Mouse (Mus musculus): ENCODE measurements around the gene Ntn1. TPM values are rescaled to one million over a fixed set of nuclear protein-coding genes. Genes with fewer than 3 reads are reported as not detected.

Ntn1 gene
- polyA plus RNA-seq, 1 experiment from 2014 or later: 12.5 TPM

DNA sequence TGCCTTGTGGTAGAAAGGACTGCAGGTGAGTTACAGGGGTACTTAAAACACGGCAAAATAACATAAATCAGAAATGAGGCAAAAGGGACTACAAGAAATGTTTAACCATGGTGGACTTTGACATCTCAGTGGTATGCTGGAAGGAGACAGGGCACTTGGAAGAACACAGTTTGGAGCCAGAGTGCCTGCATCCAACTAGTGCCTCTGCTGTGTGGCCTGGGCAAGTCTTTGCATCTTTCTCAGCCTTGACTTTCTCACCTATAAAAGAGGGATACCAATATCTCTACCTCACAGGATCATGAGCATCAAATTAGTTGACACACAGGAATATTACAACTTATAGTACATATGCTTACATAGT lies 12.0 kb downstream of the Ntn1 start:
- ATAC-seq (ENCODE audit: insufficient number of reproducible peaks, low FRiP score, low TSS enrichment, low read depth): no peak
- H3K9ac ChIP-seq: no peak overlapping the region
- H3K27me3 ChIP-seq: peaks cover 87% of the 10 kb centered on the region
- no peaks in the 10 kb centered on the region for H3K36me3 ChIP-seq
- peaks cover 33% of the 10 kb centered on the region for H3K4me1 ChIP-seq
- WGBS: 39% methylated on average over 1 of the region's 1 CpGs
- no peak overlapping the region for H3K4me2 ChIP-seq (replicated peaks)
- no peak overlapping the region for H3K4me3 ChIP-seq (replicated peaks)
- no peaks in the 10 kb centered on the region for H3K9me3 ChIP-seq (replicated peaks)
- no peak overlapping the region for H3K27ac ChIP-seq (replicated peaks)

DNA sequence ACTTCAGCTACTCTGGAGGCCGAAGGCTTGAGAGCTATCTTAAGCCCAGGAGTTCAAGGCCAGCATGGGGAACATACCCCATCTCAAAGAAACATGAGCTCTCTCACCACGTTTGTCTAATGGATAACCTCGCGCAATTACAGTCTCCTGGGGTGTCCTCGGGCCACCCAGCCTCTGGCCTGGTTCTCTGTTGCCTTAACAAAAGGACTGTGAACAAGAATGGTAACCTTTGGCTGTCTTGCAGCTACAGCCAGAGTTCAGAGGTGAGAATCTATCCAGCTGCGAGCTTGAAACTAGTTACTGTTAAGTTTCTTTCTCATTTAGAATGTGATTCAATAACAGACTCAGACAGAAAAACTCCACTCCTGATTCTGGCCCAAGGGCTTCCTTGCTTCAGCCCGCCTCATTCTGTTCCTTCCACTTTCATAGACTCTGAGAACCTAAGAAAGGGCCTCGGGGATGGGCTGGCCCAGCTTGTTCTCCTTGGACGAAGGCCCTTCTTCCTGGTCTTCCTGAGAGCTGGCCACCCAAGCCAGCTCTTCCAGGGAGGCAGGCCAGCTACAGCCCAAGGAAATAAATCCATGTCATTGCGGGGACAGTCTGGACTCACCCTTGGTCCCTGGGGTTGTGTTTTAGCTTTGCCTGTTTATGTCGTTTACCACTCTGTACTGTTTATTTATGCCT lies 12.5 kb downstream of the Ntn1 start:
- Histone ChIP-seq H3K27me3 (peaks cover 91% of the 10 kb centered on the region), H3K9ac (no peak overlapping the region), H3K36me3 (no peaks in the 10 kb centered on the region), H3K4me2 (replicated peaks) (no peak overlapping the region), H3K4me3 (replicated peaks) (no peak overlapping the region), H3K9me3 (replicated peaks) (no peaks in the 10 kb centered on the region), H3K4me1 (peaks cover 38% of the 10 kb centered on the region), H3K27ac (replicated peaks) (no peak overlapping the region)
- ATAC-seq (ENCODE audit: insufficient number of reproducible peaks, low FRiP score, low TSS enrichment, low read depth): no peak
- WGBS: 62% methylated on average over 11 of the region's 11 CpGs

GRCm38 (mm10) chr11:68387441-68387760 lies 13.2 kb downstream of the Ntn1 start:
- H3K27ac ChIP-seq (replicated peaks): 0 out of 2 replicates have a peak overlapping the region, but pooled peaks have one; percentile 63
- ATAC-seq (ENCODE audit: insufficient number of reproducible peaks, low FRiP score, low TSS enrichment, low read depth): no peak
- peak overlapping the region; percentile 71 for H3K4me3 ChIP-seq (replicated peaks)
- H3K36me3 ChIP-seq: no peaks in the 10 kb centered on the region
- H3K9me3 ChIP-seq (replicated peaks): no peaks in the 10 kb centered on the region
- H3K27me3 ChIP-seq: peaks cover 88% of the 10 kb centered on the region
- H3K9ac ChIP-seq: no peak overlapping the region; the same call in 1 of the 2 replicates
- peak overlapping the region; percentile 96 for H3K4me2 ChIP-seq (replicated peaks)
- 31% methylated on average over 4 of the region's 4 CpGs for WGBS
- peaks cover 38% of the 10 kb centered on the region for H3K4me1 ChIP-seq

DNA sequence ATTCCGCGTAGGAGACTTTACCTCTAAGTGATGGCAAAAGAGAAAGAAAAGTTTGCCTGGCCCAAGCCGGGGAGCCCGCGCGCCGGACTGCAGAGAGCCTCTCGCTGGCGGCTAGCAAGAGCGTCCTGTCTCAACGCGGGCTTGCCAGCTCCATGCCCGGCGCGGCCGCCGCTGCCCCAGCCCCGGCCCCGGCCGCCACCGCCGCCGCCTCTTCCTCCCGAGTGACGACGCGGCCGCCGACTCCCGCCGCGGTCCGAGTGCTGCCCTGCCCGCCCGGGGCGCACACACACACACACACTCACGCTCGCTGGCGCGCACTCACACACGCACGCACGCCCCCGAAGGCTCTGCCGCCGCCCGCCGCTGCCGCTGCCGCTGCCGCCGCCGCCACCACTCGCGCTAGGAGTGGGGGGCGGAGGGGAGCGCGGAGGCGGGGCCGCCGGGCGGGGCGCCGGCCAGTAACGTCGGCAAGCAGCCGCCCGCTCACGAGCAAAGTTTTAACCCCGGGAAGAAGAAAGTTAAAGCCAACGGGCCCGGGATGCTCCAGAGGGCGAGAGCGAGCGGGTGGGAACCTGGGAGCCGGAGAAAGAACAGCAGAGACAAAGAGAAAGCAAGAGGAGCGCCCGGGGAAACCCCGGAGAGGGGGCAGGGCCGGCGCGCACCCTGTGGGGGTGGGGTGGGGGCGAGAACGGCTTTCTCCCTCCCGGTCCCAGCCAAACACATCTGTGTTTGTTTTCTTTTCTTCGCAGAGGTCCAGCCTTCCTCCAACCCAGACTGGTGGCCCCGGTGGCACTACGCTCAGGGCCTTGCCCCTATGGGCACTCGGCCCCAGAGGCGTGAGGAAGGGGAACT lies 13.8 kb downstream of the Ntn1 start:
- peak overlapping the region; percentile 51 for H3K9ac ChIP-seq
- H3K4me2 ChIP-seq (replicated peaks): peak overlapping the region; percentile 96
- WGBS: under 1% methylated on average over 78 of the region's 90 CpGs

DNA sequence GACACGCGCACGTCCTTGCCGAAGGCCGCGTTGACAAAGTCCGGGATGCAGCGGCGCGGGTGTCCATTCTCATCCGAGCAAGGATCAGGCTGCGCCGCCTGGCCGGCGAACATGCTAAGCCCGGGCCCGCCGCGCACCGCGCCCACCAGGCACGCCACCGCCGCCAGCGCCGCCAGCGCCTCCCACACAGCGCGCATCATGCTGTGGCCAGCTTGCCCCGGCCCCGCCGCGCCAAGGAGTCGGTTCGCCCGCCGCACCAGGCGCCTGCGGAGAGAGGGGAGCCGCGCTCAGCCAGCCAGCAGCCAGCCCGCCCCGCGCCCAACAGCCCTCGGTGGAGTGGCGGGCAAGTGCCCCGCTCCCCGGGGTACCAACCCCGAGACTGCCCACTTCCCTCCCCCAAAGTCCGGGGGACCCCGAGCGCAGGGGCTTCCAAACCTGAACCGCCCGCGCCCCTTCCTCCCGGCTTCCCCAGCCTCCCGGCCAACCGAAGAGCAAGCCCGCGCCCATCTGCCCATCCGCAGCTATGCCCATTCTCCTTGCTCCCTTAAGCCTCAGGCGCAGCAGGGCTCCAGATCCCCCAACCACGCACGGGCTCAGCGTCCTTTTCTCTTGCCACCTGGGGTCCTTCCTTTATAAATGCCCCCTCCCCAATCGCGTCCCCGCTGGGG lies 14.6 kb downstream of the Ntn1 start:
- peak overlapping the region; percentile 51 for H3K9ac ChIP-seq
- peak overlapping the region; percentile 63 for H3K27ac ChIP-seq (replicated peaks)
- H3K4me1 ChIP-seq: peaks cover 38% of the 10 kb centered on the region
- ATAC-seq (ENCODE audit: insufficient number of reproducible peaks, low FRiP score, low TSS enrichment, low read depth): 0 out of 2 replicates have a peak, but pooled peaks have one; percentile 22
- H3K27me3 ChIP-seq: peaks cover 77% of the 10 kb centered on the region
- no peaks in the 10 kb centered on the region for H3K36me3 ChIP-seq
- H3K4me3 ChIP-seq (replicated peaks): peak overlapping the region; percentile 71
- no peaks in the 10 kb centered on the region for H3K9me3 ChIP-seq (replicated peaks)
- under 1% methylated on average over 58 of the region's 68 CpGs for WGBS
- peak overlapping the region; percentile 96 for H3K4me2 ChIP-seq (replicated peaks)

More for the DNA sequence above, 13.8 kb downstream of the Ntn1 start:
- Histone ChIP-seq H3K27me3 (peaks cover 82% of the 10 kb centered on the region), H3K36me3 (no peaks in the 10 kb centered on the region), H3K4me1 (peaks cover 38% of the 10 kb centered on the region), H3K4me3 (replicated peaks) (peak overlapping the region; percentile 71), H3K9me3 (replicated peaks) (no peaks in the 10 kb centered on the region), H3K27ac (replicated peaks) (peak overlapping the region; percentile 63)
- peak; percentile 71 for ATAC-seq (ENCODE audit: insufficient number of reproducible peaks, low FRiP score, low TSS enrichment, low read depth)

- H3K4me3 ChIP-seq (replicated peaks): peak overlapping the region; percentile 71
- peak overlapping the region; percentile 15 for H3K9ac ChIP-seq
- no peak overlapping the region for H3K27ac ChIP-seq (replicated peaks)
- peak overlapping the region; percentile 96 for H3K4me2 ChIP-seq (replicated peaks)
- H3K36me3 ChIP-seq: no peaks in the 10 kb centered on the region
- ATAC-seq (ENCODE audit: insufficient number of reproducible peaks, low FRiP score, low TSS enrichment, low read depth): no peak
- H3K27me3 ChIP-seq: peaks cover 69% of the 10 kb centered on the region
- no peaks in the 10 kb centered on the region for H3K9me3 ChIP-seq (replicated peaks)
- WGBS: under 1% methylated on average over 94 of the region's 94 CpGs
- peaks cover 38% of the 10 kb centered on the region for H3K4me1 ChIP-seq
Observed at GRCm38 (mm10) chr11:68385021-68385821, 15.4 kb downstream of the Ntn1 start.

- peaks cover 41% of the 10 kb centered on the region for H3K4me1 ChIP-seq
- peak overlapping the region; percentile 96 for H3K4me2 ChIP-seq (replicated peaks)
- no peaks in the 10 kb centered on the region for H3K9me3 ChIP-seq (replicated peaks)
- no peak for ATAC-seq (ENCODE audit: insufficient number of reproducible peaks, low FRiP score, low TSS enrichment, low read depth)
- H3K27me3 ChIP-seq: peaks cover 66% of the 10 kb centered on the region
- peak overlapping the region; percentile 71 for H3K4me3 ChIP-seq (replicated peaks)
- 2% methylated on average over 27 of the region's 27 CpGs for WGBS
- no peak overlapping the region for H3K27ac ChIP-seq (replicated peaks)
- no peaks in the 10 kb centered on the region for H3K36me3 ChIP-seq
- peak overlapping the region; percentile 15; the same call in 1 of the 2 replicates for H3K9ac ChIP-seq
Observed at GRCm38 (mm10) chr11:68384592-68385020, 16.0 kb downstream of the Ntn1 start.

DNA sequence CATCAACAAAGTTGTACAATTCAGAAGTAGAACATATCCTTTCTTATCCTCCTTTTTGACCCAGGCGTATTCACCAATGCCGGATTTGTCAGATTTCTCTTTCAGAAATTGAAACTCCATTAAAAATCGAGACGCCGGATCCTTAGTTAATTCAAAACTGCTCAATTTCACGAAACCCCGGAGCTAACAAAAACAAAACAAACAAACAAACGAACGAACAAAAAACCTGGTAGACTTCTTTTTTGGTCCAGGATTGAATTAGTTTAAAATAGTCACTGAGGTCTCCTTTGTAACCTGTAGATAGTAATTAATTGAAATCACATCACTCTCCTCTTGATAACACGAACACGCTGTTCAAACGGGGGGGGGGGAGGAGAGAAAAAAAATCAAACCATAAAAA lies 16.5 kb downstream of the Ntn1 start:
- Histone ChIP-seq H3K4me3 (replicated peaks) (peak overlapping the region; percentile 71), H3K36me3 (no peaks in the 10 kb centered on the region), H3K27ac (replicated peaks) (no peak overlapping the region), H3K27me3 (peaks cover 61% of the 10 kb centered on the region), H3K9me3 (replicated peaks) (no peaks in the 10 kb centered on the region), H3K4me2 (replicated peaks) (peak overlapping the region; percentile 96), H3K9ac (no peak overlapping the region), H3K4me1 (peaks cover 45% of the 10 kb centered on the region)
- no peak for ATAC-seq (ENCODE audit: insufficient number of reproducible peaks, low FRiP score, low TSS enrichment, low read depth)
- 8% methylated on average over 12 of the region's 12 CpGs for WGBS

- H3K4me3 ChIP-seq (replicated peaks): peak overlapping the region; percentile 7; the same call in 1 of the 2 replicates
- peak overlapping the region; percentile 29; the same call in 1 of the 2 replicates for H3K4me2 ChIP-seq (replicated peaks)
- no peaks in the 10 kb centered on the region for H3K9me3 ChIP-seq (replicated peaks)
- peaks cover 55% of the 10 kb centered on the region for H3K27me3 ChIP-seq
- no peak for ATAC-seq (ENCODE audit: insufficient number of reproducible peaks, low FRiP score, low TSS enrichment, low read depth)
- peaks cover 50% of the 10 kb centered on the region for H3K4me1 ChIP-seq
- H3K36me3 ChIP-seq: no peaks in the 10 kb centered on the region
- no peak overlapping the region for H3K9ac ChIP-seq
- whole genome bisulfite sequencing: 23% methylated on average over 10 of the region's 10 CpGs
- no peak overlapping the region for H3K27ac ChIP-seq (replicated peaks)
Observed at GRCm38 (mm10) chr11:68383519-68383918, 17.1 kb downstream of the Ntn1 start.

DNA sequence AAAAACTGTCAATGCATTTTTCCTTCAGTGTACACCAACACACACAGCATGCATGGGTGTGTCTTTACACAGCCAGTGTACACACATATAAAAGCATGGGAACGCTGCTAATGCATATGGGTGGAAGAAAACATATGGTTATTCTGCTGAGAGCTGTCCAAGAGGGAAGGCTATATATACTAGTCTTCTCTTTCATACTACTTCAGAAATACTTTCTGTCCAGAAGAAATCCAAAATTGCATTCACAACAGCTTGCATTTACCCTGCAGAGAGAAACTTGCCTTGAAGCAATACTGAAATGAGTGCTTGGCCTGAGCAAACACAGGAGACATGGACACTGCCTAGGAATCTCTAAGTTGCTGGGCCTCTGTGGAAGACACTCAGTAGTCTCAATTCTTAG lies 18.8 kb downstream of the Ntn1 start:
- Histone ChIP-seq H3K4me2 (replicated peaks) (no peak overlapping the region), H3K4me1 (peaks cover 48% of the 10 kb centered on the region), H3K27ac (replicated peaks) (no peak overlapping the region), H3K4me3 (replicated peaks) (no peak overlapping the region), H3K9me3 (replicated peaks) (no peaks in the 10 kb centered on the region), H3K36me3 (no peaks in the 10 kb centered on the region), H3K27me3 (peaks cover 38% of the 10 kb centered on the region), H3K9ac (no peak overlapping the region)
- WGBS: 47% methylated on average over 1 of the region's 1 CpGs
- ATAC-seq (ENCODE audit: insufficient number of reproducible peaks, low FRiP score, low TSS enrichment, low read depth): no peak
